Mouse (Mus musculus) heart, embryonic 12.5 days (tissue): ENCODE results near the gene Ralgapa2. TPM values are rescaled to one million over a fixed set of nuclear protein-coding genes. Genes with fewer than 3 reads are reported as not detected.

Experiments used
- ATAC-seq: fragments of 200-750 bp; cut with Nextera tagmentation; 2 replicates; pipeline ENCODE4 v1.8.0; 2017; ENCODE audit warnings: moderate TSS enrichment, moderate library complexity; ENCODE audit not compliant: insufficient number of reproducible peaks, low FRiP score
- H3K27ac ChIP-seq: fragments of 300-500 bp; sonication (generic); 2 replicates; pipeline ENCODE4 v1.5.1; 2016; ENCODE audit warnings: mild to moderate bottlenecking, moderate library complexity; ENCODE audit not compliant: poor library complexity, severe bottlenecking
- H3K27me3 ChIP-seq: fragments of 300-500 bp; sonication (generic); replicated peaks from 2 replicates; pipeline ENCODE4 v1.6.1; 2016; ENCODE audit warnings: mild to moderate bottlenecking, moderate library complexity
- H3K36me3 ChIP-seq: fragments of 300-500 bp; sonication (generic); 2 replicates; pipeline ENCODE4 v1.6.1; 2016; ENCODE audit warnings: mild to moderate bottlenecking, moderate library complexity
- H3K4me1 ChIP-seq: fragments of 300-500 bp; sonication (generic); replicated peaks from 2 replicates; pipeline ENCODE4 v1.6.1; 2016; ENCODE audit warnings: mild to moderate bottlenecking
- H3K4me2 ChIP-seq: fragments of 300-500 bp; sonication (generic); 2 replicates; pipeline ENCODE4 v1.6.1; 2016; ENCODE audit warnings: mild to moderate bottlenecking, moderate library complexity
- H3K4me3 ChIP-seq: fragments of 300-500 bp; sonication (generic); 2 replicates; pipeline ENCODE4 v1.5.1; 2016; ENCODE audit warnings: mild to moderate bottlenecking
- H3K9ac ChIP-seq: fragments of 300-500 bp; sonication (generic); 2 replicates; pipeline ENCODE4 v1.6.1; 2016; ENCODE audit warnings: mild to moderate bottlenecking, moderate library complexity
- H3K9me3 ChIP-seq: fragments of 300-500 bp; sonication (generic); replicated peaks from 2 replicates; pipeline ENCODE4 v1.6.1; 2016; ENCODE audit warnings: mild to moderate bottlenecking, moderate library complexity
- WGBS: fragments of 180-500 bp; shearing (Covaris S2); methylation state at CpG from one replicate; pipeline ENCODE4 v1.1.7; 2016; 5-methylcytosine and 5-hydroxymethylcytosine counted together
- polyA plus RNA-seq: library from polyadenylated mRNA; unstranded; fragments of >200 nt; fragmentation: Nextera tagmentation; extraction: Ambion mirVana; gene quantifications from 2 replicates; pipeline ENCODE4 v1.2.1, GENCODE M21; 2016

Ralgapa2 gene
- polyA plus RNA-seq, 1 experiment from 2014 or later = 11.3 TPM

DNA sequence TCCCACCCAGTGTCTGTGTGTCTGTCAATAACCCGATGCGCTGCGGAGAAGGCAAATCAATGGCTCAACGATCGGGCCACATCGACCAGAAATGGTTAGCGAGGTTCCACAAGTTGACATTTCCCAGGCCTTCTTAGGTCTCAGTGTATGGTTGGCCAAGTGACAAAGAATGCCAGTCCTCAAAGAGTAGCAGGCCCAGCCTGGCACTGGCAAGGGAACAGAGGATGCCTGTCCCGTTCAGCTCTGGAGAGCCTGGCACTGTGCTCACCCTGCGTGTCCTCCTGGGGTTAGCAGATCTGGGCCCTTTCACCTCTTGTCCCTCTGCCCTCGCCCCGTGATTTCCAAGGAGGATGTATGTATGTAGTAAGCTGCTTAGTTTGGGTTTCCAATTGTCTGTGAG, 316.0 kb downstream of the Ralgapa2 start:
- Histone ChIP-seq H3K9ac (no peak overlapping the region), H3K4me1 (no peaks in the 10 kb centered on the region), H3K27ac (no peak overlapping the region), H3K9me3 (no peaks in the 10 kb centered on the region), H3K4me2 (no peak overlapping the region), H3K4me3 (no peak overlapping the region), H3K36me3 (no peaks in the 10 kb centered on the region), H3K27me3 (no peaks in the 10 kb centered on the region)
- 85% methylated on average over 11 of the region's 11 CpGs for WGBS
- no peak for ATAC-seq
